Mouse (Mus musculus): Measurements from ENCODE around the gene Olfr282. TPM values are rescaled to one million over a fixed set of nuclear protein-coding genes. Genes with fewer than 3 reads are reported as not detected.

Gene Olfr282
- polyA plus RNA-seq, 1 experiment from 2014 or later, result not detected

DNA sequence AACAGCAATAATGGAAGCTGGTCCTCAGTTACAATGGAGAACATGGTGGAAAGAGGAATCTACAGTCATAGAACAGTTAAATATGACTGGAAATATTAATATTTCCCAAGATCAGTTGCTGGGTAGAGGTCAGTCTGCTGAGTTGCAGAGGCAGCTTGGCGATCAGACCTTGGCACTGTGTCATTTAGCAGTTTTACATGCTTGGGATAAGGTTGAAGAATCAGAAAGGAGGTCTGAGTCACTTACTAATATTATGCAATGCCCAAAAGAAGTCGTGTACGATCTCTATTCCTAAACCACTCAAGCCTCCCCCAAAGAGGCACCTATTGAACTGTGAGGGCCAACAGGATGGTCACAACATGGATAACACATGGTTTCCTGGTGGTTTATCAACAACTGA, 13.5 kb downstream of the Olfr282 start:
- Histone ChIP-seq H3K4me2 (replicated peaks; ENCODE audit: low read depth, low read length) (no peak overlapping the region), H3K4me1 (replicated peaks; ENCODE audit: control insufficient read depth, insufficient read depth, low read length) (no peaks in the 10 kb centered on the region), H3K4me3 (ENCODE audit: low read depth, low read length) (no peak overlapping the region), H3K36me3 (ENCODE audit: control insufficient read depth, insufficient read depth, low read length) (no peaks in the 10 kb centered on the region), H3K27me3 (ENCODE audit: control insufficient read depth, insufficient read depth, low read length) (no peaks in the 10 kb centered on the region), H3K27ac (ENCODE audit: low read depth, low read length) (no peak overlapping the region), H3K9me3 (ENCODE audit: control insufficient read depth, low read length) (no peaks in the 10 kb centered on the region), H3K9ac (ENCODE audit: low read depth, low read length) (no peak overlapping the region)
- WGBS, result 79% methylated on average over 3 of the region's 3 CpGs
- ATAC-seq (ENCODE audit: low FRiP score) (no peak), DNase-seq (ENCODE audit: low spot score) (no peak)

DNA sequence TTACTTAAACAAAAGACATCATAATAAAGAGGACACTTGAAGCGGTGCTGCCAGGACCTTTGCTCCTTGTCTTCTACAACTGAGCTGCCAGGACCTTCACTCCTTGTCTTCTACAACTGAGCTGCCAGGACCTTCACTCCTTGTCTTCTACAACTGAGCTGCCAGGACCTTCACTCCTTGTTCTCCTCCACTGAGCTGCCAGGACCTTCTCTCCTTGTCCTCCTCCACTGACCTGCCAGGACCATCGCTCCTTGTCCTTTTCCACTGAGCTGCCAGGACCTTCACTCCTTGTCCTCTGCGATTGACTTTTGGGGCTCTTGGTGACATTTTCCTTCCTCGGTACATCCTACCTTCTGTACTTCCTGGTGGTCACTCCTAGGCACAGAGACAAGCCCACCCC, 17.5 kb downstream of the Olfr282 start:
- H3K36me3 ChIP-seq (ENCODE audit: control insufficient read depth, insufficient read depth, low read length), result no peaks in the 10 kb centered on the region
- H3K9ac ChIP-seq (ENCODE audit: low read depth, low read length), result no peak overlapping the region
- H3K27ac ChIP-seq (ENCODE audit: low read depth, low read length), result no peak overlapping the region
- ATAC-seq (ENCODE audit: low FRiP score) (no peak), DNase-seq (ENCODE audit: low spot score) (peak; percentile 18)
- H3K9me3 ChIP-seq (ENCODE audit: control insufficient read depth, low read length), result no peaks in the 10 kb centered on the region
- WGBS, result 58% methylated on average over 4 of the region's 4 CpGs
- H3K4me3 ChIP-seq (ENCODE audit: low read depth, low read length), result no peak overlapping the region
- no peak overlapping the region for H3K4me2 ChIP-seq (replicated peaks; ENCODE audit: low read depth, low read length)
- H3K27me3 ChIP-seq (ENCODE audit: control insufficient read depth, insufficient read depth, low read length), result no peaks in the 10 kb centered on the region
- H3K4me1 ChIP-seq (replicated peaks; ENCODE audit: control insufficient read depth, insufficient read depth, low read length), result no peaks in the 10 kb centered on the region

DNA sequence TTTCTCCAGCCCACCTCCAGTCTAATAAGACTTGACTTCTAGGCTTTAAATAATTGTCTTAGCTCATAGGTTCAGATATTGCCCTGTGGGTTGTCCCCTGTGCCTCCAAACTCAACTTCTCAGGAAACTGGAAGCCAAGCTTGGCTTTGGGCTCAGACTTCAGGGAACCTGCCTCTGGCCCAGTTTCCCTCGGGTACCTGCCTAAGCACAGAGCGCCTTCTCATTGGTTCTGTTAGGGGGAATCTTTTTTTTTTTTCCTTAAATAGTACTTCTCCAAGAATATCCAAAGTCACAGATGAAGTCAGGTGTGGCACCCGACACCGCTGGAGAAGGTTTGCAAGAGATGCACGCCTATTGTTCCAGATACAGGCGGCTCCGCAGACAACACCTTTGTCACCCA, 21.3 kb downstream of the Olfr282 start, which contains the start of gene Olfr281:
Gene Olfr281 (plus strand): TSS at position 301 of the 400 bp plus-strand sequence.
- no peaks in the 10 kb centered on the region for H3K4me1 ChIP-seq (replicated peaks; ENCODE audit: control insufficient read depth, insufficient read depth, low read length)
- H3K27me3 ChIP-seq (ENCODE audit: control insufficient read depth, insufficient read depth, low read length), result no peaks in the 10 kb centered on the region
- no peak within 1 kb of the TSS for H3K4me3 ChIP-seq (ENCODE audit: low read depth, low read length)
- WGBS, result 85% methylated on average over 7 of the region's 7 CpGs
- H3K36me3 ChIP-seq (ENCODE audit: control insufficient read depth, insufficient read depth, low read length), result no peaks in the 10 kb centered on the region
- DNase-seq (ENCODE audit: low spot score) (no peak), ATAC-seq (ENCODE audit: low FRiP score) (no peak)
- H3K27ac ChIP-seq (ENCODE audit: low read depth, low read length), result no peak within 1 kb of the TSS
- H3K4me2 ChIP-seq (replicated peaks; ENCODE audit: low read depth, low read length), result no peak within 1 kb of the TSS
- no peaks in the 10 kb centered on the region for H3K9me3 ChIP-seq (ENCODE audit: control insufficient read depth, low read length)
- no peak within 1 kb of the TSS for H3K9ac ChIP-seq (ENCODE audit: low read depth, low read length)

DNA sequence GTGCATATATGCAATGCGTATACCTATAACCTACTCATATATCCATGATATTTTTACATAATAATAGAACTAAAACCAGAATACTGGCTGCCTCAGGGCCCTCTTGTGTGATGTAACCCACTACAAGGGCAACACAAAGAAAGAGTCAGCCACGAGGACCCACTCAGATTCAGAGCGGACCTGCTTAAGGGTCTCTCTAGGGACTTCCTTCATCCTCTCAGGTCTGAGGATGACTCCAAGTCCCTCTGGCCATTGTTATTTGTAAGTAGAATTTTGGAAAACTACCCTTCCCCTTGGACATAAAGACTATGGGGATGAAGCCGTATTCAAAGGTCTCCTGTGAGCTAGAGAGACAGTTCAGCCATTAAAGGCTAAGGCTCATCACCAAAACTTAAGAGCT, 38.6 kb downstream of the Olfr282 start, which contains the start of gene OR5BS1P:
Gene OR5BS1P (plus strand): TSS at position 301 of the 400 bp plus-strand sequence.
- 94% methylated on average over 4 of the region's 4 CpGs for WGBS

DNA sequence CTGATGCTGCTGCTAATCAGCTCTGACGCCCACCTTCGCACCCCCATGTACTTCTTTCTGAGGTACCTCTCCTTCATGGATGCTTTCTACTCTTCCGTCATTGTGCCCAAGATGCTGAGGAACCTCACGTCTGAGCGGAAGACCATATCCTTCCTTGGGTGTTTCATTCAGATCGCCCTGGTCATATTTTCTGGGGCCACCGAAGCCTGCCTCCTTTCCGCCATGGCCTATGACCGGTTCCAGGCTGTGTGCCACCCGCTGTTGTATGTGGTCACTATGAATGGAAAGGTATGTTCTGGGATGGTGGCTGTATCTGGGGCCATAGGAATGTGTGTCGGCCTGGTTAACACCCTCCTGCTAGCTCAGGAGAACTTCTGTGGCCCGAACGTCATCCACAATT, 40.5 kb downstream of the Olfr282 start:
- Histone ChIP-seq H3K9me3 (ENCODE audit: control insufficient read depth, low read length) (no peaks in the 10 kb centered on the region), H3K9ac (ENCODE audit: low read depth, low read length) (no peak overlapping the region), H3K36me3 (ENCODE audit: control insufficient read depth, insufficient read depth, low read length) (no peaks in the 10 kb centered on the region), H3K4me2 (replicated peaks; ENCODE audit: low read depth, low read length) (no peak overlapping the region), H3K27me3 (ENCODE audit: control insufficient read depth, insufficient read depth, low read length) (no peaks in the 10 kb centered on the region), H3K27ac (ENCODE audit: low read depth, low read length) (no peak overlapping the region), H3K4me3 (ENCODE audit: low read depth, low read length) (no peak overlapping the region), H3K4me1 (replicated peaks; ENCODE audit: control insufficient read depth, insufficient read depth, low read length) (no peaks in the 10 kb centered on the region)
- WGBS, result 87% methylated on average over 13 of the region's 13 CpGs
- DNase-seq (ENCODE audit: low spot score) (no peak), ATAC-seq (ENCODE audit: low FRiP score) (no peak)

More for the DNA sequence above, 38.6 kb downstream of the Olfr282 start, which contains the start of gene OR5BS1P:
- ATAC-seq (ENCODE audit: low FRiP score), result no peak
- Histone ChIP-seq H3K36me3 (ENCODE audit: control insufficient read depth, insufficient read depth, low read length) (no peaks in the 10 kb centered on the region), H3K27ac (ENCODE audit: low read depth, low read length) (no peak within 1 kb of the TSS), H3K4me2 (replicated peaks; ENCODE audit: low read depth, low read length) (no peak within 1 kb of the TSS), H3K4me1 (replicated peaks; ENCODE audit: control insufficient read depth, insufficient read depth, low read length) (no peaks in the 10 kb centered on the region), H3K27me3 (ENCODE audit: control insufficient read depth, insufficient read depth, low read length) (no peaks in the 10 kb centered on the region), H3K9ac (ENCODE audit: low read depth, low read length) (no peak within 1 kb of the TSS), H3K4me3 (ENCODE audit: low read depth, low read length) (no peak within 1 kb of the TSS), H3K9me3 (ENCODE audit: control insufficient read depth, low read length) (no peaks in the 10 kb centered on the region)
- DNase-seq (ENCODE audit: low spot score), result no peak

DNA sequence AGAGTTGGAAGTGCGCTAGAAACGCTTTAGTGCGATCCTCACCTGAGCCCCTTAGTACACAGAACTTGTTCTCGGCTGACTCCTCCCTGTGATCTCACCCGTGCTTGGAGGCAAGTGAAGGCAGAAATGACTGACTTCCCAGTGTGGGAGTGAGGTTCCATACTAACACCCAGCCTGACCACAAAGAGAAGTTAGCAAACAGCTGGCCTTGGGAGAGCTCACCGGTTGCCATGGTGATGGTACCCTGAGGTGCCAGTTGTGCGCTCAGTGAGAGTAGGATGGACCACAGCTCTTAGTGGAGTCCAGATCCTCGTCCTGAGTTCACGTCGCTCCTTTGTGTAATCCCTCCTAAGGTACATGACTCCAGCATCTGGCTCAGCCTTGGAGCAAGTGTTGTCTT, 43.9 kb downstream of the Olfr282 start:
- H3K4me1 ChIP-seq (replicated peaks; ENCODE audit: control insufficient read depth, insufficient read depth, low read length), result no peaks in the 10 kb centered on the region
- H3K4me2 ChIP-seq (replicated peaks; ENCODE audit: low read depth, low read length), result no peak overlapping the region
- H3K4me3 ChIP-seq (ENCODE audit: low read depth, low read length), result no peak overlapping the region
- ATAC-seq (ENCODE audit: low FRiP score) (no peak), DNase-seq (ENCODE audit: low spot score) (no peak)
- H3K27ac ChIP-seq (ENCODE audit: low read depth, low read length), result no peak overlapping the region
- no peak overlapping the region for H3K9ac ChIP-seq (ENCODE audit: low read depth, low read length)
- 81% methylated on average over 10 of the region's 10 CpGs for WGBS
- no peaks in the 10 kb centered on the region for H3K36me3 ChIP-seq (ENCODE audit: control insufficient read depth, insufficient read depth, low read length)
- H3K9me3 ChIP-seq (ENCODE audit: control insufficient read depth, low read length), result no peaks in the 10 kb centered on the region
- no peaks in the 10 kb centered on the region for H3K27me3 ChIP-seq (ENCODE audit: control insufficient read depth, insufficient read depth, low read length)

DNA sequence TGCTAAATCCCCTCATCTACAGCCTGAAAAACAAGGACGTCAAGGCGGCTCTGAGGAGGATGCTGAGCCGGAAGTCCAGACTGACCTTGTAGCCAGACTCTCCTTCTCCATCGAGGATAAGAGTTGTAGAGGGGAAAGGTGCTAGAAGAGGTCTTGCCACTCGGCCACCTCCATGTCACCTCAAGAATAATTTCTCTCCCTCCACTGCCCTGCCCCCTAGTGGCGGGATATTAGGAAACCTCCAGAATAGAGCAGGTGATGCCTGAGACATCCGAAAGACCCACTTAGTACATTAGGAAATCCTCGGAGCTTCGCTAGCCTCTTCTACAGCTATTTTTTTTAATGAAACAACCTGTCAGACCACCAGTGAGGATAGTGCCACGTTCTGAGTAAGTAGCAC, 44.4 kb downstream of the Olfr282 start:
- Histone ChIP-seq H3K4me3 (ENCODE audit: low read depth, low read length) (no peak overlapping the region), H3K27me3 (ENCODE audit: control insufficient read depth, insufficient read depth, low read length) (no peaks in the 10 kb centered on the region), H3K4me1 (replicated peaks; ENCODE audit: control insufficient read depth, insufficient read depth, low read length) (no peaks in the 10 kb centered on the region), H3K36me3 (ENCODE audit: control insufficient read depth, insufficient read depth, low read length) (no peaks in the 10 kb centered on the region), H3K27ac (ENCODE audit: low read depth, low read length) (no peak overlapping the region), H3K9me3 (ENCODE audit: control insufficient read depth, low read length) (no peaks in the 10 kb centered on the region), H3K4me2 (replicated peaks; ENCODE audit: low read depth, low read length) (no peak overlapping the region), H3K9ac (ENCODE audit: low read depth, low read length) (no peak overlapping the region)
- DNase-seq (ENCODE audit: low spot score) (peak; percentile 54), ATAC-seq (ENCODE audit: low FRiP score) (no peak)
- WGBS, result 56% methylated on average over 10 of the region's 10 CpGs

DNA sequence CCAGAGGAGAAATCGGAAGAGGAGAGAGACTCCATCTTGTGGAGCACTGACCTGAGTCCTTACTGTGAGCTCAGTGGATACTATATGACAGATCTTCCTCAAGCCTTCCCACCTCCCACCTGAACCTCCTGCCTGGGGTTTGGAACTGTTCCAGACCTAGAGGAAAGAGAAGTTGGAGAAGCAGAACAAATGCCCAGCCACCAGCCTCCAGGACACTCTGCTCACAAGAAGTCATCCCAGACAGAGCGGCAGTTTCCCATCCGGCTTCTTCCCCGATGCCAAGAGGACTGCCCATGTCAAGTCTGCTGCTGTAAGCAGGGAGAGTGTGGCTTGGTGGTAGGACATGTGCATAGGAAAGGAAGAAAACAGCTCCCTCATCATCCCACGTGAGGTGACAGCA, 45.3 kb downstream of the Olfr282 start:
- Histone ChIP-seq H3K36me3 (ENCODE audit: control insufficient read depth, insufficient read depth, low read length) (no peaks in the 10 kb centered on the region), H3K9ac (ENCODE audit: low read depth, low read length) (no peak overlapping the region), H3K4me3 (ENCODE audit: low read depth, low read length) (no peak overlapping the region), H3K4me1 (replicated peaks; ENCODE audit: control insufficient read depth, insufficient read depth, low read length) (no peaks in the 10 kb centered on the region), H3K27ac (ENCODE audit: low read depth, low read length) (no peak overlapping the region), H3K4me2 (replicated peaks; ENCODE audit: low read depth, low read length) (no peak overlapping the region), H3K27me3 (ENCODE audit: control insufficient read depth, insufficient read depth, low read length) (no peaks in the 10 kb centered on the region), H3K9me3 (ENCODE audit: control insufficient read depth, low read length) (no peaks in the 10 kb centered on the region)
- no peak for DNase-seq (ENCODE audit: low spot score)
- WGBS, result 81% methylated on average over 5 of the region's 5 CpGs
- ATAC-seq (ENCODE audit: low FRiP score), result no peak

DNA sequence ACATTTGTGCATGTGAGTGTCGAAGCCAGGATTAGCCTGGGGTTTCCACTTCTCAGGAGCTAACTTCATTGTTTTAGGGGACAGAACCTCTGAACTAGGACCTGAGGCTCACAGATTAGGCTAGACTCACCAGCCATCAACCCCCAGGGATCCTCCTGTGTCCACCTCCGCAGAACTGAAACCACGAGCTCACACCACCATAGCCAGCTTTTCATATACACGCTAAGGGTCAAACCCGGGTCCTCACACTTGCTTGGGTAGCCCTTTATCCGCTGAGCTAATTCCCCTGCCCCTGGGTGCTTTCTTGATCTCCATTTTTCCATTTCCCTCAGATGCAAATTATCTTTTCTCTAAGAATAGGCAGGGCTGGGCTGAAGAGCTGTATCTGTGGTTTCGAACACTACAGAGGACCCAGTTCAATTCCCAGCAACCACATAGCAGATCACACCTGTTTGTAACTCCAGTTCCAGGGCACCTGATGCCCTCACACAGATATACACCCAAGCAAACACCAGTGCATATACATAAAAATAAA, 48.6 kb downstream of the Olfr282 start:
- no peak for ATAC-seq (ENCODE audit: low FRiP score)
- no peaks in the 10 kb centered on the region for H3K36me3 ChIP-seq (ENCODE audit: control insufficient read depth, insufficient read depth, low read length)

More for the DNA sequence above, 48.6 kb downstream of the Olfr282 start:
- Histone ChIP-seq H3K9ac (ENCODE audit: low read depth, low read length) (no peak overlapping the region), H3K4me3 (ENCODE audit: low read depth, low read length) (no peak overlapping the region), H3K4me1 (replicated peaks; ENCODE audit: control insufficient read depth, insufficient read depth, low read length) (no peaks in the 10 kb centered on the region), H3K27me3 (ENCODE audit: control insufficient read depth, insufficient read depth, low read length) (no peaks in the 10 kb centered on the region), H3K9me3 (ENCODE audit: control insufficient read depth, low read length) (no peaks in the 10 kb centered on the region), H3K4me2 (replicated peaks; ENCODE audit: low read depth, low read length) (no peak overlapping the region), H3K27ac (ENCODE audit: low read depth, low read length) (no peak overlapping the region)
- DNase-seq (ENCODE audit: low spot score), result no peak
- 73% methylated on average over 7 of the region's 7 CpGs for WGBS

Data from hindbrain, embryonic 11.5 days (tissue).